Mouse (Mus musculus) neural tube, embryonic 13.5 days (tissue): ENCODE data around the gene Gm13695. TPM values are rescaled to one million over a fixed set of nuclear protein-coding genes. Genes with fewer than 3 reads are reported as not detected.
"Not testable (repeated sequence)": the region's sequence is repeated elsewhere in the genome, so short reads cannot be mapped to it uniquely, and the experiment has no call there.

Experiments used
- ATAC-seq: fragments of 200-750 bp; cut with Nextera tagmentation; 2 replicates; pipeline ENCODE4 v1.8.0; 2017; ENCODE audit warnings: low read depth, mild to moderate bottlenecking, moderate TSS enrichment, moderate library complexity
- H3K27ac ChIP-seq: fragments of 300-500 bp; sonication (generic); replicated peaks from 2 replicates; pipeline ENCODE4 v1.5.1; 2015; ENCODE audit warnings: moderate library complexity, mild to moderate bottlenecking, inconsistent platforms
- H3K27me3 ChIP-seq: fragments of 300-500 bp; sonication (generic); 2 replicates; pipeline ENCODE4 v1.6.1; 2015; ENCODE audit warnings: mild to moderate bottlenecking, inconsistent platforms
- H3K36me3 ChIP-seq: fragments of 300-500 bp; sonication (generic); 2 replicates; pipeline ENCODE4 v1.6.1; 2015; ENCODE audit warnings: mild to moderate bottlenecking, inconsistent platforms
- H3K4me1 ChIP-seq: fragments of 300-500 bp; sonication (generic); replicated peaks from 2 replicates; pipeline ENCODE4 v1.6.1; 2015; ENCODE audit warnings: inconsistent platforms
- H3K4me2 ChIP-seq: fragments of 300-500 bp; sonication (generic); 2 replicates; pipeline ENCODE4 v1.6.1; 2015; ENCODE audit warnings: inconsistent platforms, mild to moderate bottlenecking, moderate library complexity
- H3K4me3 ChIP-seq: fragments of 300-500 bp; sonication (generic); 2 replicates; pipeline ENCODE4 v1.5.1; 2015; ENCODE audit warnings: mild to moderate bottlenecking, inconsistent platforms
- H3K9ac ChIP-seq: fragments of 300-500 bp; sonication (generic); 2 replicates; pipeline ENCODE4 v1.6.1; 2015; ENCODE audit warnings: moderate library complexity, mild to moderate bottlenecking, inconsistent platforms
- H3K9me3 ChIP-seq: fragments of 300-500 bp; sonication (generic); 2 replicates; pipeline ENCODE4 v1.6.1; 2016; ENCODE audit warnings: inconsistent platforms
- WGBS: fragments of 180-500 bp; shearing (Covaris S2); methylation state at CpG from one replicate; pipeline ENCODE4 v1.1.7; 2015; 5-methylcytosine and 5-hydroxymethylcytosine counted together
- polyA plus RNA-seq: library from polyadenylated mRNA; unstranded; fragments of >200 nt; fragmentation: Nextera tagmentation; extraction: Ambion mirVana; gene quantifications from 2 replicates; pipeline ENCODE4 v1.2.1, GENCODE M21; 2015

The Gm13695 gene
- polyA plus RNA-seq, 1 experiment from 2014 or later = not detected

GRCm38 (mm10) chr2:83994526-83994925, 27.4 kb downstream of the Gm13695 start:
- ATAC-seq, H3K4me1 ChIP-seq, H3K27ac ChIP-seq, H3K9ac ChIP-seq, H3K4me3 ChIP-seq, H3K9me3 ChIP-seq, H3K4me2 ChIP-seq, H3K36me3 ChIP-seq, H3K27me3 ChIP-seq: not testable (repeated sequence)
- WGBS = 100% methylated on average over 1 of the region's 3 CpGs

- H3K27me3 ChIP-seq = no peaks in the 10 kb centered on the region
- H3K27ac ChIP-seq = no peak overlapping the region
- no peaks in the 10 kb centered on the region for H3K4me1 ChIP-seq
- H3K9ac ChIP-seq = no peak overlapping the region
- no peaks in the 10 kb centered on the region for H3K9me3 ChIP-seq
- no peak for ATAC-seq
- 68% methylated on average over 1 of the region's 1 CpGs for WGBS
- no peak overlapping the region for H3K4me2 ChIP-seq
- H3K4me3 ChIP-seq = no peak overlapping the region
- no peaks in the 10 kb centered on the region for H3K36me3 ChIP-seq
These were observed 41.8 kb downstream of the Gm13695 start for GRCm38 (mm10) chr2:84008913-84009312.

- Histone ChIP-seq H3K4me1 (no peaks in the 10 kb centered on the region), H3K4me3 (no peak overlapping the region), H3K4me2 (no peak overlapping the region), H3K27ac (no peak overlapping the region), H3K27me3 (no peaks in the 10 kb centered on the region), H3K9ac (no peak overlapping the region), H3K36me3 (no peaks in the 10 kb centered on the region), H3K9me3 (no peaks in the 10 kb centered on the region)
- WGBS = 86% methylated on average over 3 of the region's 3 CpGs
- no peak for ATAC-seq
These were observed 42.7 kb downstream of the Gm13695 start for GRCm38 (mm10) chr2:84009818-84010217.

- H3K9me3 ChIP-seq = no peaks in the 10 kb centered on the region
- H3K9ac ChIP-seq = no peak overlapping the region
- H3K4me3 ChIP-seq = no peak overlapping the region
- H3K36me3 ChIP-seq = no peaks in the 10 kb centered on the region
- H3K27me3 ChIP-seq = no peaks in the 10 kb centered on the region
- ATAC-seq = no peak
- no peaks in the 10 kb centered on the region for H3K4me1 ChIP-seq
- 79% methylated on average over 6 of the region's 6 CpGs for WGBS
- H3K27ac ChIP-seq = no peak overlapping the region
- no peak overlapping the region for H3K4me2 ChIP-seq
These were observed 47.5 kb downstream of the Gm13695 start for GRCm38 (mm10) chr2:84014572-84014971.

GRCm38 (mm10) chr2:84016291-84016690, 49.2 kb downstream of the Gm13695 start:
- H3K4me2 ChIP-seq, H3K4me1 ChIP-seq, H3K27ac ChIP-seq, H3K36me3 ChIP-seq, H3K9ac ChIP-seq, ATAC-seq, H3K4me3 ChIP-seq, H3K27me3 ChIP-seq, H3K9me3 ChIP-seq: not testable (repeated sequence)
- 79% methylated on average over 5 of the region's 5 CpGs for WGBS

GRCm38 (mm10) chr2:84018330-84018729, 51.2 kb downstream of the Gm13695 start:
- H3K4me3 ChIP-seq = no peak overlapping the region
- ATAC-seq = no peak
- no peak overlapping the region for H3K4me2 ChIP-seq
- 73% methylated on average over 3 of the region's 3 CpGs for WGBS
- no peaks in the 10 kb centered on the region for H3K36me3 ChIP-seq
- no peaks in the 10 kb centered on the region for H3K9me3 ChIP-seq
- no peaks in the 10 kb centered on the region for H3K4me1 ChIP-seq
- H3K27me3 ChIP-seq = no peaks in the 10 kb centered on the region
- no peak overlapping the region for H3K27ac ChIP-seq
- H3K9ac ChIP-seq = no peak overlapping the region

Other genes with a start within 250 kb of the Gm13695 start
- gene Itgav, start 242.9 kb upstream of the Gm13695 start, polyA plus RNA-seq = 32.7 and 36.2 TPM in 2 replicates
- 79.8 and 86.9 TPM in 2 replicates for gene Fam171b, start 154.7 kb upstream of the Gm13695 start, polyA plus RNA-seq
- gene Zswim2, start 26.1 kb upstream of the Gm13695 start, polyA plus RNA-seq = not detected in 2 replicates
- not detected in 2 replicates for gene Gm13698, start 11.6 kb upstream of the Gm13695 start, polyA plus RNA-seq
- gene Gm13693, start 5.8 kb upstream of the Gm13695 start, polyA plus RNA-seq = not detected in 2 replicates
- gene Gm13696, start 5.8 kb downstream of the Gm13695 start, polyA plus RNA-seq = not detected in 2 replicates
- not detected in 2 replicates for gene Gm13694, start 11.6 kb downstream of the Gm13695 start, polyA plus RNA-seq
- gene Gm13697, start 17.4 kb downstream of the Gm13695 start, polyA plus RNA-seq = not detected in 2 replicates
- gene Gm13691, start 23.2 kb downstream of the Gm13695 start, polyA plus RNA-seq = not detected in 2 replicates